Mouse (Mus musculus) hindbrain, embryonic 11.5 days (tissue): ENCODE data around the gene Snd1. TPM values are rescaled to one million over a fixed set of nuclear protein-coding genes. Genes with fewer than 3 reads are reported as not detected.

Source experiments
- ATAC-seq: fragments of 200-750 bp; cut with Nextera tagmentation; 2 replicates; pipeline ENCODE4 v1.8.0; 2017; ENCODE audit warnings: mild to moderate bottlenecking, moderate TSS enrichment, moderate library complexity; ENCODE audit not compliant: low FRiP score
- DNase-seq: peaks from one replicate; pipeline ENCODE4 v3.0.0-alpha.2; 2015; ENCODE audit warnings: low spot score
- H3K27ac ChIP-seq: fragments of 300-500 bp; sonication (generic); 2 replicates; pipeline ENCODE4 v1.5.1; 2014; ENCODE audit warnings: mild to moderate bottlenecking, low read depth, low read length
- H3K27me3 ChIP-seq: fragments of 300-500 bp; sonication (generic); 2 replicates; pipeline ENCODE4 v1.6.1; 2014; ENCODE audit warnings: mild to moderate bottlenecking, low read length, moderate library complexity, mixed read lengths; ENCODE audit not compliant: control insufficient read depth, insufficient read depth
- H3K36me3 ChIP-seq: fragments of 300-500 bp; sonication (generic); 2 replicates; pipeline ENCODE4 v1.6.1; 2014; ENCODE audit warnings: mild to moderate bottlenecking, low read length, moderate library complexity, mixed read lengths; ENCODE audit not compliant: control insufficient read depth, insufficient read depth
- H3K4me1 ChIP-seq: fragments of 300-500 bp; sonication (generic); replicated peaks from 2 replicates; pipeline ENCODE4 v1.6.1; 2014; ENCODE audit warnings: low read length, mixed read lengths; ENCODE audit not compliant: control insufficient read depth, insufficient read depth
- H3K4me2 ChIP-seq: fragments of 300-500 bp; sonication (generic); replicated peaks from 2 replicates; pipeline ENCODE4 v1.6.1; 2014; ENCODE audit warnings: mild to moderate bottlenecking, low read depth, low read length
- H3K4me3 ChIP-seq: fragments of 300-500 bp; sonication (generic); 2 replicates; pipeline ENCODE4 v1.5.1; 2014; ENCODE audit warnings: low read depth, low read length
- H3K9ac ChIP-seq: fragments of 300-500 bp; sonication (generic); 2 replicates; pipeline ENCODE4 v1.6.1; 2014; ENCODE audit warnings: low read depth, low read length
- H3K9me3 ChIP-seq: fragments of 300-500 bp; sonication (generic); 2 replicates; pipeline ENCODE4 v1.6.1; 2016; ENCODE audit warnings: low read length; ENCODE audit not compliant: control insufficient read depth
- WGBS: fragments of 180-500 bp; shearing (Covaris S2); extraction: QIAGEN DNeasy Blood & Tissue Kit; methylation state at CpG from one replicate; pipeline ENCODE4 v1.1.7; 2014; 5-methylcytosine and 5-hydroxymethylcytosine counted together
- polyA plus RNA-seq: library from polyadenylated mRNA; unstranded; fragments of >200 nt; fragmentation: Nextera tagmentation; extraction: Ambion mirVana; gene quantifications from 2 replicates; pipeline ENCODE4 v1.2.1, GENCODE M21; 2014

Gene Snd1
- polyA plus RNA-seq, 1 experiment from 2014 or later: 86.2 TPM

- DNase-seq (no peak), ATAC-seq (no peak)
- no peaks in the 10 kb centered on the region for H3K36me3 ChIP-seq
- no peak overlapping the region for H3K27ac ChIP-seq
- WGBS: 90% methylated on average over 5 of the region's 5 CpGs
- H3K27me3 ChIP-seq: no peaks in the 10 kb centered on the region
- H3K4me1 ChIP-seq: no peaks in the 10 kb centered on the region
- H3K9me3 ChIP-seq: no peaks in the 10 kb centered on the region
- H3K4me2 ChIP-seq: no peak overlapping the region
- H3K9ac ChIP-seq: no peak overlapping the region
- H3K4me3 ChIP-seq: no peak overlapping the region
Observed at GRCm38 (mm10) chr6:28561291-28561995, 86.5 kb downstream of the Snd1 start.

- ATAC-seq: no peak
Observed at GRCm38 (mm10) chr6:28562323-28563044, 87.5 kb downstream of the Snd1 start.

DNA sequence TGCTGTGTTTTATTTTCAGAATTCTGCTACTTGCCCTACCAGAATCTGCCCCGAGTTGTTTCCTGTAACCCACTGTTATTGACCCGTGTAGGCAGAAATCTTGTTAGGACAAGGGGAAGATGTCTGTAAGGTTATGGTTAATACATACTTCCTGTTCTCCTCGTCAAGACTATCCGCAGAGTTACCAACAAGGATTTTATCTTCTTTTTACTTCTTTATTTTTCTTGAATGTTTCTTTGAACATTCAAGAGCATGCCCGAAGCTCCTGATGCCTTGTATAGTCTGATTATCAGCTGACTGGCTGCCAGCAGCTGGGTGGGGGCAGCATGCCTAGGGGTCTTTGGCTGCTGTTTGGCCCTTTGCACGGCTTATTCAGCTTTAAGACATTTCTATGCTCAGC, 93.0 kb downstream of the Snd1 start:
- Histone ChIP-seq H3K27ac (no peak overlapping the region), H3K4me3 (no peak overlapping the region), H3K9ac (no peak overlapping the region), H3K36me3 (no peaks in the 10 kb centered on the region), H3K9me3 (no peaks in the 10 kb centered on the region), H3K4me1 (no peaks in the 10 kb centered on the region), H3K4me2 (no peak overlapping the region), H3K27me3 (no peaks in the 10 kb centered on the region)
- ATAC-seq (no peak), DNase-seq (no peak)
- 88% methylated on average over 6 of the region's 6 CpGs for WGBS

More at GRCm38 (mm10) chr6:28562323-28563044, 87.5 kb downstream of the Snd1 start:
- H3K4me3 ChIP-seq: no peak overlapping the region
- no peak for DNase-seq
- H3K36me3 ChIP-seq: no peaks in the 10 kb centered on the region
- H3K9ac ChIP-seq: no peak overlapping the region
- H3K4me2 ChIP-seq: no peak overlapping the region
- no peaks in the 10 kb centered on the region for H3K9me3 ChIP-seq
- H3K4me1 ChIP-seq: no peaks in the 10 kb centered on the region
- 82% methylated on average over 4 of the region's 4 CpGs for WGBS
- H3K27ac ChIP-seq: no peak overlapping the region
- H3K27me3 ChIP-seq: no peaks in the 10 kb centered on the region

- no peak overlapping the region for H3K4me2 ChIP-seq
Observed at GRCm38 (mm10) chr6:28571946-28572345, 97.0 kb downstream of the Snd1 start.

DNA sequence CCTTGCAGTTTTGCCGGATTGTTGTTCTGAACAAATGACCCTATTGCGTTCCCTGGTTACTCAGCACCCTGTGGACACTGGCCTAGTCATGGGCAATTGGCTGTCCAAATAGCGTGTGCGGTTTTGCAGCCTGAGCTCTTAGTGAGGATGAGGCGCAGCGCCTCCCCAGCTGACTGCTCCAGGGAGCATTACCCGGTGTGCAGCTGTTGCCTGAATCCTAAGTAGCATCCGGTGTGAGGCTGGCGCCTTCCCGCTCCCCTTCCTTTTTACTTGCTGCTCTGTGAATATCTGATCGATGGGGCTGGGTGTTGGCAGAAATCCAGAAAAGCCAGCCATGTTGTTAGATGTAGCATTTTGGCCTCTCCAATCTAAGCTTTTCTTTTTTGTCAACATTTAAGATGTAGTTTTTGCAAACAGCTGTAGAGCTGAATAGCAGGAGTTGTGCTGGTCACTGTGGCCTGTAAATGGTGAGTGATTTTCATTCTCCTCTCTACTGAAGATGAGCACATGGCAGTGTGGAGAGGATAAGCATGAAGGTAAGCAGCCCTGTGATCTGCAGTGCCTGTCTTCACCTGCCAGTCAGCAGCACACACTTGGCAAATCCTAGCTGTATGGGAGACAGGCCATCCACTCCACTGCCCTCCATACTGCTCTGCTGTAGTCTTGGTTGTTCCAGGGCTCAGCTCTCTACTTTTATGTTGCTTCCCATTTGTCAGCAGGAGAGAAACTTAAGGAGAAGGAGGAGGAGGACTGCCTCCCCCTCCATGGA, 98.2 kb downstream of the Snd1 start:
- peak; percentile 87 for ATAC-seq
- DNase-seq: peak; percentile 43
- Histone ChIP-seq H3K4me1 (peaks cover 2% of the 10 kb centered on the region; the same call in 1 of the 2 replicates), H3K27ac (peak overlapping the region; percentile 55; the same call in 1 of the 2 replicates), H3K27me3 (no peaks in the 10 kb centered on the region), H3K4me3 (no peak overlapping the region), H3K9ac (no peak overlapping the region), H3K9me3 (no peaks in the 10 kb centered on the region), H3K4me2 (no peak overlapping the region), H3K36me3 (no peaks in the 10 kb centered on the region)
- 52% methylated on average over 11 of the region's 11 CpGs for WGBS

More at GRCm38 (mm10) chr6:28571946-28572345, 97.0 kb downstream of the Snd1 start:
- no peaks in the 10 kb centered on the region for H3K36me3 ChIP-seq
- no peaks in the 10 kb centered on the region for H3K27me3 ChIP-seq
- WGBS: 76% methylated on average over 2 of the region's 2 CpGs
- no peak overlapping the region for H3K9ac ChIP-seq
- no peak overlapping the region for H3K4me3 ChIP-seq
- peaks cover 2% of the 10 kb centered on the region; the same call in 1 of the 2 replicates for H3K4me1 ChIP-seq
- H3K9me3 ChIP-seq: no peaks in the 10 kb centered on the region
- no peak overlapping the region for H3K27ac ChIP-seq
- DNase-seq (no peak), ATAC-seq (no peak)

- H3K27ac ChIP-seq: no peak overlapping the region
- H3K9me3 ChIP-seq: no peaks in the 10 kb centered on the region
- 66% methylated on average over 14 of the region's 14 CpGs for WGBS
- peaks cover 2% of the 10 kb centered on the region; the same call in 1 of the 2 replicates for H3K4me1 ChIP-seq
- H3K27me3 ChIP-seq: no peaks in the 10 kb centered on the region
- no peak for DNase-seq
- H3K4me2 ChIP-seq: no peak overlapping the region
- H3K4me3 ChIP-seq: no peak overlapping the region
- no peaks in the 10 kb centered on the region for H3K36me3 ChIP-seq
- no peak for ATAC-seq
- H3K9ac ChIP-seq: no peak overlapping the region
Observed at GRCm38 (mm10) chr6:28576356-28577264, 101.7 kb downstream of the Snd1 start.

GRCm38 (mm10) chr6:28582847-28583246, 107.9 kb downstream of the Snd1 start:
- Histone ChIP-seq H3K27ac (no peak overlapping the region), H3K4me3 (no peak overlapping the region), H3K4me1 (no peaks in the 10 kb centered on the region), H3K4me2 (no peak overlapping the region), H3K9ac (no peak overlapping the region), H3K27me3 (no peaks in the 10 kb centered on the region), H3K9me3 (no peaks in the 10 kb centered on the region), H3K36me3 (no peaks in the 10 kb centered on the region)
- ATAC-seq (no peak), DNase-seq (no peak)
- WGBS: 95% methylated on average over 3 of the region's 3 CpGs

DNA sequence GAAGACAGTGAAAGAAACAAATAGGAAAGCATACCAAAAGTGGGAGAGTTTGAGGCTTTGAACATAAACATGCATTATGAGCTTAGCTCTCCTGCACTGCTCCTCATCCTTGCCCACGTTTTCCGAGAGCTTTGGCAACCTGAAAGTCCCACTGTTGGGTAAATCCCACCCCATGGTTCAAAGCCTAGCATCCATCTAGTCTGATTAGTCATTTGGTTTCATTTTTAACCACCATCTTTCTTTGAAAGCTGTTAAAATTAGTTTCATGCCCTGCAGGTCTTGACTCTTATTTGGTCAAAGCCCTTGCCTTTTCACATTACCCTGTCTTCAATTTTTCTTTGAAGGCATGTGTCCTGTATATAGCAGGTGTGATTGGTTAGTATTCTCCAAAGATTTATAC, 108.5 kb downstream of the Snd1 start:
- H3K4me3 ChIP-seq: no peak overlapping the region
- H3K4me2 ChIP-seq: no peak overlapping the region
- H3K27me3 ChIP-seq: no peaks in the 10 kb centered on the region
- no peaks in the 10 kb centered on the region for H3K9me3 ChIP-seq
- ATAC-seq (no peak), DNase-seq (no peak)
- 91% methylated on average over 2 of the region's 2 CpGs for WGBS
- no peaks in the 10 kb centered on the region for H3K4me1 ChIP-seq
- H3K27ac ChIP-seq: no peak overlapping the region
- no peak overlapping the region for H3K9ac ChIP-seq
- no peaks in the 10 kb centered on the region for H3K36me3 ChIP-seq
